Mouse (Mus musculus) heart, embryonic 16.5 days (tissue): ENCODE measurements at regions not wholly inside any gene's neighbourhood (a gene's known extent, or its start where the extent isn't known, plus 50 kb on each side); places are given as distances from the start of the nearest gene placed in this dataset.

Experiments used
- ATAC-seq: fragments of 200-750 bp; cut with Nextera tagmentation; replicated peaks from 2 replicates; pipeline ENCODE4 v1.8.0; 2017; ENCODE audit warnings: moderate number of reproducible peaks; ENCODE audit not compliant: insufficient read depth, low FRiP score; ENCODE audit errors: extremely low read depth
- H3K27ac ChIP-seq: fragments of 300-500 bp; sonication (generic); 2 replicates; pipeline ENCODE4 v1.5.1; 2014; ENCODE audit warnings: mild to moderate bottlenecking, low read length, control low read depth, moderate library complexity
- H3K27me3 ChIP-seq: fragments of 300-500 bp; sonication (generic); 2 replicates; pipeline ENCODE4 v1.6.1; 2014; ENCODE audit warnings: low read length, mixed read lengths; ENCODE audit not compliant: control insufficient read depth, insufficient read depth
- H3K36me3 ChIP-seq: fragments of 300-500 bp; sonication (generic); 2 replicates; pipeline ENCODE4 v1.6.1; 2014; ENCODE audit not compliant: control insufficient read depth, insufficient read depth
- H3K4me1 ChIP-seq: fragments of 300-500 bp; sonication (generic); 2 replicates; pipeline ENCODE4 v1.6.1; 2014; ENCODE audit warnings: low read length, mixed read lengths; ENCODE audit not compliant: control insufficient read depth, insufficient read depth
- H3K4me2 ChIP-seq: fragments of 300-500 bp; sonication (generic); 2 replicates; pipeline ENCODE4 v1.6.1; 2014; ENCODE audit warnings: low read depth, mild to moderate bottlenecking, control low read depth, low read length
- H3K4me3 ChIP-seq: fragments of 300-500 bp; sonication (generic); 2 replicates; pipeline ENCODE4 v1.5.1; 2014; ENCODE audit warnings: mild to moderate bottlenecking, control low read depth, low read length
- H3K9ac ChIP-seq: fragments of 300-500 bp; sonication (generic); 2 replicates; pipeline ENCODE4 v1.6.1; 2014; ENCODE audit warnings: low read length, control low read depth
- H3K9me3 ChIP-seq: fragments of 300-500 bp; sonication (generic); replicated peaks from 2 replicates; pipeline ENCODE4 v1.6.1; 2016; ENCODE audit warnings: low read length; ENCODE audit not compliant: control insufficient read depth
- WGBS: fragments of 180-500 bp; shearing (Covaris S2); extraction: QIAGEN DNeasy Blood & Tissue Kit; methylation state at CpG from one replicate; pipeline ENCODE4 v1.1.7; 2014; 5-methylcytosine and 5-hydroxymethylcytosine counted together

- Histone ChIP-seq H3K27me3 (no peaks in the 10 kb centered on the region), H3K9ac (no peak overlapping the region), H3K36me3 (no peaks in the 10 kb centered on the region), H3K9me3 (no peaks in the 10 kb centered on the region), H3K4me1 (no peaks in the 10 kb centered on the region), H3K4me2 (no peak overlapping the region), H3K4me3 (no peak overlapping the region), H3K27ac (no peak overlapping the region)
- whole genome bisulfite sequencing: 29% methylated on average over 1 of the region's 1 CpGs
- no peak for ATAC-seq
These were observed 261.1 kb upstream of the Kcnq5 start for GRCm38 (mm10) chr1:22222836-22223235.

- no peak overlapping the region for H3K4me2 ChIP-seq
- H3K9ac ChIP-seq: no peak overlapping the region
- no peaks in the 10 kb centered on the region for H3K4me1 ChIP-seq
- H3K4me3 ChIP-seq: no peak overlapping the region
- H3K27me3 ChIP-seq: no peaks in the 10 kb centered on the region
- no peak for ATAC-seq
- no peaks in the 10 kb centered on the region for H3K9me3 ChIP-seq
- 91% methylated on average over 5 of the region's 5 CpGs for WGBS
- H3K27ac ChIP-seq: no peak overlapping the region
- no peaks in the 10 kb centered on the region for H3K36me3 ChIP-seq
These were observed 250.1 kb upstream of the Kcnq5 start for GRCm38 (mm10) chr1:22211795-22212194.

GRCm38 (mm10) chr1:22211232-22211631 lies 249.5 kb upstream of the Kcnq5 start:
- Histone ChIP-seq H3K4me2 (no peak overlapping the region), H3K9ac (no peak overlapping the region), H3K36me3 (no peaks in the 10 kb centered on the region), H3K4me1 (no peaks in the 10 kb centered on the region), H3K9me3 (no peaks in the 10 kb centered on the region), H3K27me3 (no peaks in the 10 kb centered on the region), H3K4me3 (no peak overlapping the region), H3K27ac (no peak overlapping the region)
- ATAC-seq: no peak
- 79% methylated on average over 4 of the region's 4 CpGs for WGBS

GRCm38 (mm10) chr1:22210621-22211020 lies 248.9 kb upstream of the Kcnq5 start:
- Histone ChIP-seq H3K36me3 (no peaks in the 10 kb centered on the region), H3K9ac (no peak overlapping the region), H3K4me1 (no peaks in the 10 kb centered on the region), H3K4me3 (no peak overlapping the region), H3K27me3 (no peaks in the 10 kb centered on the region), H3K4me2 (no peak overlapping the region), H3K27ac (no peak overlapping the region), H3K9me3 (no peaks in the 10 kb centered on the region)
- WGBS: 52% methylated on average over 6 of the region's 6 CpGs
- ATAC-seq: no peak

- H3K27ac ChIP-seq: no peak overlapping the region
- WGBS: 83% methylated on average over 2 of the region's 2 CpGs
- no peak for ATAC-seq
- no peak overlapping the region for H3K9ac ChIP-seq
- no peak overlapping the region for H3K4me2 ChIP-seq
- no peak overlapping the region for H3K4me3 ChIP-seq
- no peaks in the 10 kb centered on the region for H3K9me3 ChIP-seq
- no peaks in the 10 kb centered on the region for H3K4me1 ChIP-seq
- no peaks in the 10 kb centered on the region for H3K36me3 ChIP-seq
- no peaks in the 10 kb centered on the region for H3K27me3 ChIP-seq
These were observed 246.5 kb upstream of the Kcnq5 start for GRCm38 (mm10) chr1:22208287-22208686.

GRCm38 (mm10) chr1:22206935-22207334 lies 245.2 kb upstream of the Kcnq5 start:
- Histone ChIP-seq H3K4me1 (no peaks in the 10 kb centered on the region), H3K27ac (no peak overlapping the region), H3K4me3 (no peak overlapping the region), H3K9me3 (no peaks in the 10 kb centered on the region), H3K9ac (no peak overlapping the region), H3K27me3 (no peaks in the 10 kb centered on the region), H3K4me2 (no peak overlapping the region), H3K36me3 (no peaks in the 10 kb centered on the region)
- no peak for ATAC-seq
- 63% methylated on average over 5 of the region's 5 CpGs for WGBS

- H3K4me3 ChIP-seq: no peak overlapping the region
- H3K4me2 ChIP-seq: no peak overlapping the region
- no peaks in the 10 kb centered on the region for H3K36me3 ChIP-seq
- H3K9ac ChIP-seq: no peak overlapping the region
- no peaks in the 10 kb centered on the region for H3K4me1 ChIP-seq
- 77% methylated on average over 4 of the region's 4 CpGs for WGBS
- ATAC-seq: no peak
- H3K9me3 ChIP-seq: no peaks in the 10 kb centered on the region
- H3K27me3 ChIP-seq: no peaks in the 10 kb centered on the region
- H3K27ac ChIP-seq: no peak overlapping the region
These were observed 206.0 kb upstream of the Kcnq5 start for GRCm38 (mm10) chr1:22167621-22168181.

GRCm38 (mm10) chr1:22136571-22137122 lies 174.9 kb upstream of the Kcnq5 start:
- H3K36me3 ChIP-seq: no peaks in the 10 kb centered on the region
- no peaks in the 10 kb centered on the region for H3K4me1 ChIP-seq
- no peak overlapping the region for H3K4me2 ChIP-seq
- no peak for ATAC-seq
- no peak overlapping the region for H3K4me3 ChIP-seq
- H3K27ac ChIP-seq: no peak overlapping the region
- no peak overlapping the region for H3K9ac ChIP-seq
- no peaks in the 10 kb centered on the region for H3K27me3 ChIP-seq
- H3K9me3 ChIP-seq: no peaks in the 10 kb centered on the region
- 62% methylated on average over 4 of the region's 4 CpGs for WGBS

- Histone ChIP-seq H3K9me3 (no peaks in the 10 kb centered on the region), H3K36me3 (no peaks in the 10 kb centered on the region), H3K4me3 (no peak overlapping the region), H3K27me3 (no peaks in the 10 kb centered on the region), H3K27ac (no peak overlapping the region), H3K4me2 (no peak overlapping the region), H3K9ac (no peak overlapping the region), H3K4me1 (no peaks in the 10 kb centered on the region)
- WGBS: 59% methylated on average over 4 of the region's 4 CpGs
- no peak for ATAC-seq
These were observed 156.6 kb upstream of the Kcnq5 start for GRCm38 (mm10) chr1:22118266-22118772.
